Mouse (Mus musculus) fat pad, adult 2 months (tissue): ENCODE data around the gene Rnps1.

ENCODE experiments used
- DNase-seq: peaks from one replicate; pipeline ENCODE4 v3.0.0-alpha.2; 2011; ENCODE audit warnings: low read depth, low spot score; ENCODE audit errors: extremely low read depth

The Rnps1 gene

GRCm38 (mm10) chr17:24468636-24469246 lies 54.4 kb downstream of the Rnps1 start:
- no peak for DNase-seq

GRCm38 (mm10) chr17:24469336-24469909 lies 55.1 kb downstream of the Rnps1 start:
- no peak for DNase-seq

GRCm38 (mm10) chr17:24469910-24470602 lies 55.7 kb downstream of the Rnps1 start, which contains the start of the genes E4f1 and Pgp:
Gene E4f1 (minus strand): TSS chr17:24470313.
Gene Pgp (plus strand): TSS chr17:24470392.
- DNase-seq, result peak; percentile 72

DNA sequence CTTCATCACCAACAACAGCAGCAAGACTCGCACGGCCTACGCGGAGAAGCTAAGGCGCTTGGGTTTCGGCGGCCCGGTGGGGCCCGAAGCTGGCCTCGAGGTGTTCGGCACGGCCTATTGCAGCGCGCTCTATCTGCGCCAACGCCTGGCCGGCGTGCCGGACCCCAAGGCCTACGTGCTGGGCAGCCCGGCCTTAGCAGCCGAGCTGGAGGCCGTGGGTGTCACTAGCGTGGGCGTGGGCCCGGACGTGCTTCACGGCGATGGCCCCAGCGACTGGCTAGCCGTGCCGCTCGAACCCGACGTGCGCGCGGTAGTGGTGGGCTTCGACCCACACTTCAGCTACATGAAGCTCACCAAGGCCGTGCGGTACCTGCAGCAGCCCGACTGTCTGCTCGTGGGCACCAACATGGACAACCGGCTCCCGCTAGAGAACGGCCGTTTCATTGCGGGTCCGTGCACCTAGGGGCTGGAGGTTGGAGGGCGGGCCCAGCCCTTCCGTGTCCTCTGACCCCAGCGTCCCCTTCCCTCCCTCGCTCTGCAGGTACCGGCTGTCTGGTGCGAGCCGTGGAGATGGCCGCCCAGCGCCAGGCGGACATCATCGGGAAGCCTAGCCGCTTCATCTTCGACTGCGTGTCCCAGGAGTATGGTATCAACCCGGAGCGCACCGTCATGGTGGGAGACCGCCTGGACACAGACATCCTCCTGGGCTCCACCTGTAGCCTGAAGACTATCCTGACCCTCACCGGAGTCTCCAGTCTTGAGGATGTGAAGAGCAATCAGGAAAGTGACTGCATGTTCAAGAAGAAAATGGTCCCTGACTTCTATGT lies 56.5 kb downstream of the Rnps1 start:
- DNase-seq, result no peak

DNA sequence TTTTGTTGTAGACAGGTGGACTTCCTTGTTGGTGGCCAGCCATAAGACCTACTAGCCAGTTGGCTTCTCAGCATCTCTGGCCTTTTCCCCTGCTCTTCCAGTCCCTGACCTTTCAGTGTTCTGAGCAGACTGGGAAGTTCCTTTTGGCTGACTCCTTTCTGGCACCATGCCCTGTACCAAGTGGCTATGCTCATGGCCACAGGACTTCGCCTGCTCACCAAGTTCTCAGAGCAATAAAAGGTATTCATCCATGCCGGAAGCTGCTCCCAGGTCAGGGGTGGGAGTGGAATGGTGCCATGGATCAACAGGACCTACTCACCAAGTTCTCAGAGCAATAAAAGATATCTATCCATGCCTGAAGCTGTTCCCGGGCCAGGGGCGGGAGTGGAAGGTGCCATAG lies 58.1 kb downstream of the Rnps1 start:
- DNase-seq, result peak; percentile 78

GRCm38 (mm10) chr17:24473612-24474275 lies 59.4 kb downstream of the Rnps1 start, which contains the start of gene Bricd5:
Gene Bricd5 (plus strand): TSS chr17:24473884.
- no peak for DNase-seq

GRCm38 (mm10) chr17:24474557-24474956 lies 60.2 kb downstream of the Rnps1 start:
- no peak for DNase-seq
